In genomic region chr14:21589620-21590019, GRCm38 (mm10) we compare ENCODE assay signal across 12 mouse cellular contexts.
A peak's percentile ranks its signal among the peaks of the same experiment; 100 is the strongest.
DNase-seq lines count a peak whose midpoint lies in the region; ATAC-seq and TF ChIP-seq lines count a peak whose summit lies in the region.
"Had no signal": no experiment of that assay in that cellular context is flagged by ENCODE, and none has a peak within 500 bp of the region (broad histone marks: within the 10 kb centered on the region; RNA-seq: fewer than 3 reads in every experiment).

No protein-coding gene starts in this region.

- peaks cover 2% of the 10 kb centered on the region; the same call in 1 of the 2 replicates for H3K9me3 ChIP-seq in heart, embryonic 11.5 days (replicated peaks; ENCODE audit: control insufficient read depth, low read length)
- 0 out of 2 replicates have a peak, but pooled peaks cover 4% of the 10 kb centered on the region for H3K9me3 ChIP-seq in kidney, embryonic 16.5 days (ENCODE audit: low read length)
- no peaks in the 10 kb centered on the region for H3K9me3 ChIP-seq in forebrain, embryonic 16.5 days (ENCODE audit: control insufficient read depth, low read length)
- H3K9me3 ChIP-seq: limb, embryonic 13.5 days; neural tube, embryonic 12.5 days had no signal

- no peak for TF ChIP-seq POLR2A in thymus, adult 2 months (IDR thresholded peaks at IDR 0.05; ENCODE audit: control insufficient read depth, extremely low read depth, insufficient read depth, low read length, poor library complexity)

- WGBS in heart, embryonic 11.5 days (ENCODE audit: insufficient replicate concordance), result 86% methylated on average over 7 of the region's 7 CpGs
- WGBS in thymus, adult 2 months, result 96% methylated on average over 7 of the region's 7 CpGs
- 89% methylated on average over 7 of the region's 7 CpGs for WGBS in kidney, embryonic 16.5 days
- 76% methylated on average over 7 of the region's 7 CpGs for WGBS in forebrain, embryonic 16.5 days

- no peaks in the 10 kb centered on the region for H3K36me3 ChIP-seq in heart, embryonic 11.5 days (ENCODE audit: control insufficient read depth, insufficient read depth, low read length)
- no peaks in the 10 kb centered on the region for H3K36me3 ChIP-seq in thymus, adult 2 months (ENCODE audit: control insufficient read depth, insufficient read depth, low read length)
- H3K36me3 ChIP-seq in kidney, embryonic 16.5 days (ENCODE audit: insufficient read depth, low read length), result 0 out of 2 replicates have a peak, but pooled peaks cover 8% of the 10 kb centered on the region
- no peaks in the 10 kb centered on the region for H3K36me3 ChIP-seq in forebrain, embryonic 16.5 days (ENCODE audit: control insufficient read depth, insufficient read depth)

- no peaks in the 10 kb centered on the region for H3K27me3 ChIP-seq in heart, embryonic 11.5 days (ENCODE audit: control insufficient read depth, insufficient read depth, low read length)
- no peaks in the 10 kb centered on the region for H3K27me3 ChIP-seq in thymus, adult 2 months (ENCODE audit: control insufficient read depth, insufficient read depth, low read length)
- H3K27me3 ChIP-seq in kidney, embryonic 16.5 days (ENCODE audit: insufficient read depth, low read length), result no peaks in the 10 kb centered on the region
- no peaks in the 10 kb centered on the region for H3K27me3 ChIP-seq in forebrain, embryonic 16.5 days (replicated peaks; ENCODE audit: control insufficient read depth, insufficient read depth, low read length)
- H3K27me3 ChIP-seq: limb, embryonic 13.5 days; neural tube, embryonic 12.5 days had no signal

- H3K4me2 ChIP-seq in heart, embryonic 11.5 days, result peak overlapping the region; percentile 16; the same call in 1 of the 2 replicates
- H3K4me2 ChIP-seq in kidney, embryonic 16.5 days (replicated peaks; ENCODE audit: low read depth, low read length), result no peak overlapping the region
- no peak overlapping the region for H3K4me2 ChIP-seq in forebrain, embryonic 16.5 days (ENCODE audit: low read length)
- H3K4me2 ChIP-seq: limb, embryonic 13.5 days; neural tube, embryonic 12.5 days had no signal

- H3K4me3 ChIP-seq in heart, embryonic 11.5 days (ENCODE audit: low read depth, low read length), result no peak overlapping the region
- H3K4me3 ChIP-seq in thymus, adult 2 months (ENCODE audit: control insufficient read depth, insufficient read depth, low read length), result no peak overlapping the region
- H3K4me3 ChIP-seq in kidney, embryonic 16.5 days (ENCODE audit: low read length), result no peak overlapping the region
- H3K4me3 ChIP-seq in forebrain, embryonic 16.5 days (replicated peaks; ENCODE audit: low read length), result no peak overlapping the region
- H3K4me3 ChIP-seq: limb, embryonic 13.5 days; neural tube, embryonic 12.5 days had no signal

- no peak overlapping the region for H3K27ac ChIP-seq in heart, embryonic 11.5 days (ENCODE audit: low read depth, low read length)
- H3K27ac ChIP-seq in thymus, adult 2 months (ENCODE audit: control insufficient read depth, insufficient read depth, low read length), result no peak overlapping the region
- no peak overlapping the region for H3K27ac ChIP-seq in kidney, embryonic 16.5 days (ENCODE audit: low read length)
- no peak overlapping the region for H3K27ac ChIP-seq in forebrain, embryonic 16.5 days (ENCODE audit: low read length)
- H3K27ac ChIP-seq: kidney, postnatal 0 days; limb, embryonic 13.5 days; neural tube, embryonic 12.5 days had no signal

- peaks cover 19% of the 10 kb centered on the region for H3K4me1 ChIP-seq in heart, embryonic 11.5 days (ENCODE audit: control insufficient read depth, insufficient read depth, low read length)
- no peaks in the 10 kb centered on the region for H3K4me1 ChIP-seq in thymus, adult 2 months (replicated peaks; ENCODE audit: control insufficient read depth, insufficient read depth, low read length)
- peaks cover 37% of the 10 kb centered on the region for H3K4me1 ChIP-seq in kidney, embryonic 16.5 days (ENCODE audit: insufficient read depth, low read length)
- H3K4me1 ChIP-seq in forebrain, embryonic 16.5 days (replicated peaks; ENCODE audit: control insufficient read depth, insufficient read depth, low read length), result peaks cover 19% of the 10 kb centered on the region

- no peak for TF ChIP-seq CTCF in thymus, adult 2 months (IDR thresholded peaks at IDR 0.05; ENCODE audit: borderline replicate concordance, control insufficient read depth, extremely low read depth, insufficient read depth, low read length, poor library complexity)

- DNase-seq in layer of hippocampus, postnatal 10 days (ENCODE audit: low spot score in 2 of 2), result peak; percentile 34 to 54
- DNase-seq in layer of hippocampus, adult 11-12 months (ENCODE audit: low spot score), result no peak
- DNase-seq in adrenal gland, postnatal 36 days, result peak; percentile 56 to 64
- peak; percentile 91 to 93 for DNase-seq in cerebellum, postnatal 10 days
- DNase-seq in thymus, adult 2 months, result no peak
- DNase-seq: spleen, adult 18-20 months had no signal

- no peak for ATAC-seq in heart, embryonic 11.5 days (replicated peaks; ENCODE audit: insufficient number of reproducible peaks, low FRiP score, low TSS enrichment)
- ATAC-seq in kidney, embryonic 16.5 days (ENCODE audit: low FRiP score, low TSS enrichment), result no peak
- ATAC-seq in forebrain, embryonic 16.5 days, result no peak

- no peak overlapping the region for H3K9ac ChIP-seq in heart, embryonic 11.5 days (ENCODE audit: low read depth, low read length)
- H3K9ac ChIP-seq in kidney, embryonic 16.5 days (replicated peaks; ENCODE audit: low read length), result no peak overlapping the region
- H3K9ac ChIP-seq in forebrain, embryonic 16.5 days (replicated peaks; ENCODE audit: low read depth, low read length), result no peak overlapping the region
- H3K9ac ChIP-seq: limb, embryonic 13.5 days; neural tube, embryonic 12.5 days had no signal

Comparison
In these comparisons a context has a peak if more than half of its experiments do, and no peak if none do; other contexts are left out.
1. DNase-seq: peak in layer of hippocampus, postnatal 10 days (2 of 2), adrenal gland, postnatal 36 days (2 of 2) and cerebellum, postnatal 10 days (2 of 2); none in layer of hippocampus, adult 11-12 months (single experiment) and thymus, adult 2 months (single experiment).